Mouse (Mus musculus) cerebellum, adult 2 months (tissue): ENCODE data around the gene Ncdn.

Source experiments
- CTCF ChIP-seq: fragments of 200-500 bp; IDR thresholded peaks from 2 replicates; pipeline ENCODE4 v1.5.1; 2011; ENCODE audit warnings: low read depth, mild to moderate bottlenecking, control low read depth, low read length, moderate library complexity, borderline replicate concordance; ENCODE audit not compliant: insufficient read depth
- POLR2A ChIP-seq: fragments of 200-500 bp; IDR thresholded peaks from 2 replicates; pipeline ENCODE4 v1.6.1; 2011; ENCODE audit warnings: low read length, control low read depth, borderline replicate concordance; ENCODE audit not compliant: insufficient read depth

GRCm38 (mm10) chr4:126742976-126743375, 10.3 kb downstream of the Ncdn start:
- TF ChIP-seq POLR2A (no peak), CTCF (no peak)
